Mouse (Mus musculus) adrenal gland, postnatal 10 days (tissue): ENCODE results near the gene Vmn1r55. TPM values are rescaled to one million over a fixed set of nuclear protein-coding genes. Genes with fewer than 3 reads are reported as not detected.
"Not testable (repeated sequence)": the region's sequence is repeated elsewhere in the genome, so short reads cannot be mapped to it uniquely, and the experiment has no call there.

Source experiments
- DNase-seq: peaks from one replicate; pipeline ENCODE4 v3.0.0; 2021; ENCODE audit warnings: mixed read lengths
- microRNA-seq: library from miRNA; unstranded; fragments of <30 nt; microRNA quantifications from one replicate; pipeline ENCODE4 v1.2.0, GENCODE M21; 2021
- total RNA-seq, 2 experiments: library from RNA; stranded (reverse); gene quantifications; 2 replicates each; pipeline ENCODE4 v1.2.3; 2021

Vmn1r55 gene
- total RNA-seq, 2 experiments from 2014 or later, result not detected

DNA sequence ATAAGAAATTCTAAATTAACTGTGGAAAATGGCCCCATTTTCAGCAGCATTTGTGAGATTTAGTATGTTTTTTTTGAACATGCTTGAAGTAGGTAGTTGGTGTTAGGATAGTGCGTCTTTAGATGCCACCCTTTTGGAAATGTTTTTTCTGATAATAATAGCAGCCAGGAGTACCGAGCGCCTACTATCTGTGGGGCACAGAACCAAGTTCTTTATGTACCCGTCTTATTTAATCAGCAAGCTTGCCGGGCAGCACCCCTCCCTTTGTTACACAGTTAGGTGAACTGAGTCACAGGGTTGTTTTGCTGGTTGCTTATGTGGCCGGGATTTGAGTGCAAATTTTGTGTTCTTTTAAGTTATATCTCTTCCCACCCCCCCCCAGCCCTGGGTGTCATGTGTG, 68.2 kb downstream of the Vmn1r55 start:
- no peak for DNase-seq

- no peak for DNase-seq
Measured at GRCm38 (mm10) chr7:5080815-5081214, 68.7 kb downstream of the Vmn1r55 start.

DNA sequence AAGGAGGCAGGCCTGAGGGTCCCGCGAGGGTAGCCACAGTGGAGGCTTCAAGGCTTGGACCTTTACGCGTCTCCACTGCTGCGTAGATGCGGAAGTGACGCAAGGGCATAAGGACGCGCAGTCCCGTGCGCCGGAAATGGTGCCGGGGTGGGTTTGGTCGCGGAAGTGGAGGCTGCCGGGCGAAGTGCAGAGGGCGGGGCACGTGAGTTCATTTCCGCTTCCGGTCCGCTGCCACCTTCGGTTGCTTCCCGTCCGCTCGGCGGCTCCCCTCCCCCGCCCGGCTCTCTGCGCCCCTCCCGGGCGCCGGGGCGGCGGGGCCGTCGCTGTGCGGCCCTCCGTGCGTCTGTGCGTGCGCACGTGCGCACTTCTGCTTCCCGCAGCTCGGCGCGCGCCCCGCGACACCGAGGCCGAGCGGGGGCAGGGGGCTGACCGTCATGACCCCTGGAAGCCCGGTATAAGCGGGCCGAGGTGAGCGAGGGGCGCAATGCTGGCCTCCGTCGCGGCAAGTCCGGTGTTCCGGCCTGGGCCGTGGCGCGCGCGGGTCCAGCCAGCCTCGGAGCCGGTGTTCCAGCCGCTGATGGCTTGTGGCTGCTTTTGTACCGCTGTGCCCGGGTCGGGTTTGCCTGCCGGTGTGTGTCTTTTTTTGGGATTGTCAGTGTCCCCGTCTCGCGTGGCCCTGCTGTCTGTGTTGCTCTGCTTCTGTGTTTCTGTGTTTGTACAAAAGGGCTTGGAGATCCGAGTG, 69.3 kb downstream of the Vmn1r55 start, which contains the start of gene Epn1:
Epn1 (plus strand) TSS at position 226 of the 742 bp plus-strand sequence.
- DNase-seq, result peak; percentile 98

DNA sequence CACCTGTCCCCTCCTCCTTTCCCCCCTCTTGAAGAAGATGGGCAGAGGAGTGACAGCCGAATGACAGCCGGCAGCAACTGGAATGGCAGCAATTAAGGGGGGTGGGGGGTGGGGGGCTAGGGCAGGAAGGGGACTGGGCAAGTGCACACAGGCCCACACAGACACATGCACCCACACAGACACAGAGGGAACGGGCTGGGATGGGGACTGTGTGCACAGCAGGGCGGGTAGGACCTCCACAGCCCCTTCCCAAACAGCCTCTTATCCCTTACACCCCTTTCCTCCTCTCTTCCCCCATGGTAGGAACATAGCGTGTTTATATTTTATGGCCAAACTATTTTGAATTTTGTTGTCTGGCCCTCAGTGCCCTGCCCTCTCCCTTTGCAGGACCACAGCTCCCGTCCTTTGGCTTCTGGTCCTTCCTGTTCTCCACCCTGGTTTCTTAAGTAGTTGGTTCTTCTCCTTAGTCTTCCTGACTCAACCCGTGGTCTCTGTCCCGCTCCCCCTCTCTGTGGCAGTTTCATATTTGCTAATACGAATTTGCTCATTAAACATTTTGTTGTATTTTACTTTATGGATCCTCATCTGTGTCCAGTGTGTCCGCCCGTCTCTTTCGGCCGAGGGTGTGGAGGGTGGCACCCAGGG, 70.0 kb downstream of the Vmn1r55 start:
- not testable (repeated sequence) for DNase-seq

Small RNA genes lying within 50 kb of the gene (microRNA-seq; reads per million reads assigned to microRNA genes)
- not detected for gene Gm26217

Other genes with a start within 250 kb of the Vmn1r55 start
- not detected for gene Gm36210, start 243.2 kb downstream of the Vmn1r55 start, total RNA-seq
- gene Zfp628, start 234.5 kb downstream of the Vmn1r55 start, total RNA-seq, result 10 to 100 TPM; 14.7 to 16.4 TPM
- 1 to 10 TPM; 5.5 to 8.5 TPM for gene Nat14, start 227.6 kb downstream of the Vmn1r55 start, total RNA-seq
- gene Ssc5d, start 223.9 kb downstream of the Vmn1r55 start, total RNA-seq, result 1 to 10 TPM; 5.9 to 6.9 TPM
- gene Sbk2, start 185.3 kb downstream of the Vmn1r55 start, total RNA-seq, result 1 to 10 TPM; 1.6 to 3.1 TPM
- gene Sbk3, start 178.5 kb downstream of the Vmn1r55 start, total RNA-seq, result under 1 TPM; 0.24 to 0.30 TPM
- 10 to 100 TPM; 16.0 to 19.9 TPM for gene Zfp579, start 153.5 kb downstream of the Vmn1r55 start, total RNA-seq
- 10 to 100 TPM; 12.6 to 13.2 TPM for gene Zfp524, start 135.3 kb downstream of the Vmn1r55 start, total RNA-seq
- gene Fiz1, start 135.0 kb downstream of the Vmn1r55 start, total RNA-seq, result 10 to 100 TPM; 24.4 to 27.7 TPM
- not detected for gene Gm44973, start 134.2 kb downstream of the Vmn1r55 start, total RNA-seq
- 10 to 100 TPM; 22.9 to 30.0 TPM for gene Zfp865, start 129.3 kb downstream of the Vmn1r55 start, total RNA-seq
- gene Ccdc106, start 129.1 kb downstream of the Vmn1r55 start, total RNA-seq, result 1 to 10 TPM; 2.1 to 2.6 TPM
- not detected for gene 4632433K11Rik, start 115.6 kb downstream of the Vmn1r55 start, total RNA-seq
- gene Zfp784, start 111.2 kb downstream of the Vmn1r55 start, total RNA-seq, result 1 to 10 TPM; 5.7 to 7.3 TPM
- 10 to 100 TPM; 11.4 to 13.1 TPM for gene Zfp580, start 98.1 kb downstream of the Vmn1r55 start, total RNA-seq
- gene U2af2, start 87.5 kb downstream of the Vmn1r55 start, total RNA-seq, result 100 to 1,000 TPM; 142 to 161 TPM
- gene Epn1, start 69.4 kb downstream of the Vmn1r55 start, total RNA-seq, result 100 to 1,000 TPM; 144 to 150 TPM
- not detected for gene Rfpl4, start 32.7 kb downstream of the Vmn1r55 start, total RNA-seq
- 1 to 10 TPM; 2.2 to 3.1 TPM for gene Rasl2-9, start 23.7 kb downstream of the Vmn1r55 start, total RNA-seq
- gene Vmn1r56, start 47.1 kb upstream of the Vmn1r55 start, total RNA-seq, result not detected
- not detected for gene Vmn1r57, start 68.8 kb upstream of the Vmn1r55 start, total RNA-seq
- not detected for gene Gm5065, start 200.9 kb upstream of the Vmn1r55 start, total RNA-seq
- gene Nlrp2, start 201.4 kb upstream of the Vmn1r55 start, total RNA-seq, result not detected